Mouse (Mus musculus) heart, embryonic 10.5 days (tissue): ENCODE data around the gene Dnm1. TPM values are rescaled to one million over a fixed set of nuclear protein-coding genes. Genes with fewer than 3 reads are reported as not detected.

ENCODE experiments used
- DNase-seq: peaks from one replicate; pipeline ENCODE4 v3.0.0-alpha.2; 2017; ENCODE audit warnings: low spot score
- H3K27ac ChIP-seq: fragments of 300-500 bp; sonication (generic); 2 replicates; pipeline ENCODE4 v1.5.1; 2016; ENCODE audit warnings: mild to moderate bottlenecking
- H3K27me3 ChIP-seq: fragments of 300-500 bp; sonication (generic); 2 replicates; pipeline ENCODE4 v1.6.1; 2016; ENCODE audit warnings: mild to moderate bottlenecking; ENCODE audit not compliant: poor library complexity, insufficient read depth, severe bottlenecking
- H3K36me3 ChIP-seq: fragments of 300-500 bp; sonication (generic); 2 replicates; pipeline ENCODE4 v1.6.1; 2016; ENCODE audit warnings: mild to moderate bottlenecking, moderate library complexity
- H3K4me1 ChIP-seq: fragments of 300-500 bp; sonication (generic); 2 replicates; pipeline ENCODE4 v1.6.1; 2016; ENCODE audit warnings: mild to moderate bottlenecking
- H3K4me3 ChIP-seq: fragments of 300-500 bp; sonication (generic); 2 replicates; pipeline ENCODE4 v1.5.1; 2016; ENCODE audit warnings: mild to moderate bottlenecking, moderate library complexity
- H3K9me3 ChIP-seq: fragments of 300-500 bp; sonication (generic); 2 replicates; pipeline ENCODE4 v1.6.1; 2016; ENCODE audit warnings: mild to moderate bottlenecking, moderate library complexity
- WGBS: fragments of 180-500 bp; shearing (Covaris S2); methylation state at CpG from one replicate; pipeline ENCODE4 v1.1.7; 2016; 5-methylcytosine and 5-hydroxymethylcytosine counted together
- polyA plus RNA-seq: library from polyadenylated mRNA; unstranded; fragments of >200 nt; fragmentation: Nextera tagmentation; extraction: Ambion mirVana; gene quantifications from 2 replicates; pipeline ENCODE4 v1.2.1, GENCODE M21; 2016

Gene Dnm1
- polyA plus RNA-seq, 1 experiment from 2014 or later, result 9.4 TPM

DNA sequence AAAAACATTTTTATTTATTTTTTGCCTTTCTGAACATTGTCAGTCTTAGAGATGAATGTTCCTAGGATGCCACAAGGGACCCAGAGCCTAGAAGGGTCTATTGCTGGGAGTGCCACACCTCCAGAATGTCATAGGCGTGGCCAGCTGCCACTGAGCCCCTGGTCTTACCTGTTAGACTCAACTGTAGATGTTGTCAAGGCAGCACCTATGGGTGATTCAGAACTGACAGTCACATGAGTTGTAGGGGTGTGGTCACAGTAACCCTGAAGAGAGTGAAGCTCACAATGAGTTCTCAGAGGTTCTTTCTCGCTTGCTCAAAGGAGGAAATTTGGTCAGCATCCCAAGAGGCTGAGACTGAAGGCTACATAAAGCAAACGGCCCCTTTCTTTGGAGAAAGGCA, 57.9 kb downstream of the Dnm1 start:
- no peak for DNase-seq
- peaks cover 3% of the 10 kb centered on the region; the same call in 1 of the 2 replicates for H3K4me1 ChIP-seq
- H3K27ac ChIP-seq, result no peak overlapping the region
- peaks cover 72% of the 10 kb centered on the region for H3K36me3 ChIP-seq
- no peaks in the 10 kb centered on the region for H3K9me3 ChIP-seq
- H3K27me3 ChIP-seq, result no peaks in the 10 kb centered on the region
- H3K4me3 ChIP-seq, result no peak overlapping the region
- WGBS, result 87% methylated on average over 3 of the region's 3 CpGs

DNA sequence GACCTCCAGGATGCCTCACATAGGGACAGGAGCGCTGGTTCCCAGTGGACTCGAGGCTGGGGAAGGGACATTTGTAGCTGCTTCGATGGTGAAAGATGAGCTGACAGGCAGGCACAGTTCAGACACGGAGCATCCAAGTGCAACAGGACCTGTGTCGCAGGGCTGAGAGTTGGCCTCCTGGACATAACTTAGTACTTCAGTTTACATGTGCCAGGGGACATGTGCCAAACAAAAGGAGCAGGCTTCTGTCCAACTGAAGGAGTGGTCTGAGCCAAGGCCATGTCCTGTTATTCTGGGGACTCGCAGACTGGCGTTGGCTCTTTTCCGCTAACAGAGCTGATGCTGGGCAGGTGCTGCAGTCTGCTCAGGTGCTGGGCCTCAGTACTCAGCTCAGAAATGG, 58.8 kb downstream of the Dnm1 start:
- 82% methylated on average over 8 of the region's 8 CpGs for WGBS
- no peak for DNase-seq
- Histone ChIP-seq H3K36me3 (peaks cover 63% of the 10 kb centered on the region), H3K27ac (no peak overlapping the region), H3K9me3 (no peaks in the 10 kb centered on the region), H3K4me3 (no peak overlapping the region), H3K27me3 (no peaks in the 10 kb centered on the region), H3K4me1 (peaks cover 6% of the 10 kb centered on the region)

GRCm38 (mm10) chr2:32289578-32289977, 63.6 kb downstream of the Dnm1 start:
- Histone ChIP-seq H3K9me3 (no peaks in the 10 kb centered on the region), H3K27ac (no peak overlapping the region), H3K4me3 (peak overlapping the region; percentile 98), H3K27me3 (no peaks in the 10 kb centered on the region), H3K36me3 (peaks cover 33% of the 10 kb centered on the region), H3K4me1 (peaks cover 23% of the 10 kb centered on the region)
- DNase-seq, result no peak

DNA sequence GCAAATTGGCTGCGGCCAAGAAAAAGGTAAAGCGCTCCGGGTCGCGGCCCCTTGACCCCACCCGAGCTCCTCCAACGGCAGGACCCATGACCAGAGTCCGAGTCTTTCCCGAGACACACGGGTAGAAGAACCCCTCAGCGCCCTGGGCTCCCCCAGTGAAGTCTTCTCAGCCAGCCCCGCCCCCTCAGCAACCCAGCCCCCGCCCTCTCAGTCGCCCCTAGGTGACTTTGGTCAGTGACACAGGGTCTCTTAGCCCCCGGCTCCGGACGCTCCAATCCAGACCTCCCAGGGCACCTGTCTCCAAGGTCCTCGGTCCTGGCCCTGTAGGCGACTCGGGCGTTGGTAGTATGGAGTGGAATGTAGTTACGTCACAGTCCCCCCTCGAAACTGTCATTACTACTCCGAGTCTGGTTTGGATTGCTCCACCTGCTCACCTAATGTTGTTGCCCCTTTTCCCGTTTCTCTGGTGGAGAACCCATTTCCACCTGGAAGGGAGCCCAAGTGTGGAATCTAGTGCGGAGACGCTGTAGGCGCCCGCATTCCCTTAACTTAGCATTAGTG, 64.7 kb downstream of the Dnm1 start:
- Histone ChIP-seq H3K4me1 (peaks cover 19% of the 10 kb centered on the region), H3K4me3 (peak overlapping the region; percentile 98), H3K27me3 (no peaks in the 10 kb centered on the region), H3K36me3 (peaks cover 38% of the 10 kb centered on the region), H3K27ac (peak overlapping the region; percentile 97), H3K9me3 (no peaks in the 10 kb centered on the region)
- WGBS, result 2% methylated on average over 28 of the region's 29 CpGs
- no peak for DNase-seq

DNA sequence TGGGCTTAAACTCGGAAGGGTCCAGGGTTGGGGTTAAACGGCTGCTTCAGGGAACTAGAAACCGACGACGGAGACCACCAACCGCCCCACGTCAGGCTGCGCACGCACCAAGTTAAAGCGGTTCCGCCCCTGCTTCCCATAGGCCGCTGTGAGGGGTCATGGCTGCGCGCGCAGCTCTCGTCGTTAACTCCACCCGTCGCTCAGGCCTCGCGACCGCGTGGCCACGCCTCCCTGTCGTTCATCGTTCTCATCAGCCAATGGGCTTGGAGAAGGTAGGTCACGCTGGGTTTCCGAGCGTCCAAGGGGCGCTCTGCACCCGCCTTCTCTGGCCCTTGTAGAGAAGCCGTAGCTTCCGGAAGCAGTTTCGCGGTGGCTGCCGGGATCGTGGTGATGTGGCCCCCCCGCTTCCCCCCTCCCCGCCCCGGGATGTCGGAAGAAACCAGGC, 65.2 kb downstream of the Dnm1 start, which contains the start of gene Swi5:
Gene Swi5 (minus strand): TSS at position 153 of the 445 bp plus-strand sequence.
- H3K4me3 ChIP-seq, result peak within 1 kb of the TSS; percentile 98
- H3K27me3 ChIP-seq, result no peaks in the 10 kb centered on the region
- no peaks in the 10 kb centered on the region for H3K9me3 ChIP-seq
- WGBS, result under 1% methylated on average over 39 of the region's 41 CpGs
- H3K27ac ChIP-seq, result peak within 1 kb of the TSS; percentile 97
- DNase-seq, result peak; percentile 100
- H3K36me3 ChIP-seq, result peaks cover 39% of the 10 kb centered on the region
- H3K4me1 ChIP-seq, result peaks cover 19% of the 10 kb centered on the region

GRCm38 (mm10) chr2:32287334-32287840, 65.8 kb downstream of the Dnm1 start, which contains the start of gene Golga2:
Gene Golga2, plus strand, starts transcription at chr2:32287384.
- Histone ChIP-seq H3K4me1 (peaks cover 19% of the 10 kb centered on the region), H3K27ac (peak within 1 kb of the TSS; percentile 97), H3K27me3 (no peaks in the 10 kb centered on the region), H3K36me3 (peaks cover 39% of the 10 kb centered on the region), H3K4me3 (peak within 1 kb of the TSS; percentile 98), H3K9me3 (no peaks in the 10 kb centered on the region)
- DNase-seq, result no peak
- under 1% methylated on average over 23 of the region's 23 CpGs for whole genome bisulfite sequencing

GRCm38 (mm10) chr2:32283986-32284385, 69.2 kb downstream of the Dnm1 start:
- WGBS, result 82% methylated on average over 3 of the region's 3 CpGs

DNA sequence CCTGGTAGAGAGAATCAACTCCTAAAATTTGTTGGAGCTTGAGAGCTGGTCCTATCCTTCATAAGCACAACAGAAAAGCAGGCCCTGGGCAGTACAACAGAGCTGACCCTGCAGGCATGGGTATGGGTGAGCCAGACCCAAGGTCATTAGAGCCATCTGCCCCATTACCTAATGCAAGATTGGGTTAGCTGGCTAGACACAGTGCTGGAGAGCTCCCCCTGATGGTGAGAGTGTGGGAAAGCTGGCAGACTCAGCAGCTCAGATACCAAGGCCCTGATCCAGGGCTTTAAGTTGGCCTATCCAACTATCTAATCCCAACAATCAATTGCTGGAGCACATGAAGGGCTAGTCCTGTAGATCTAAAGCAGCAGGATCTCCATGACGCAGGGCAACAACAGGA, 70.4 kb downstream of the Dnm1 start:
- Histone ChIP-seq H3K9me3 (no peaks in the 10 kb centered on the region), H3K4me3 (no peak overlapping the region), H3K4me1 (peaks cover 8% of the 10 kb centered on the region), H3K36me3 (peaks cover 77% of the 10 kb centered on the region), H3K27me3 (no peaks in the 10 kb centered on the region), H3K27ac (no peak overlapping the region)
- DNase-seq, result no peak
- 82% methylated on average over 1 of the region's 1 CpGs for WGBS

More at GRCm38 (mm10) chr2:32283986-32284385, 69.2 kb downstream of the Dnm1 start:
- Histone ChIP-seq H3K9me3 (no peaks in the 10 kb centered on the region), H3K4me1 (peaks cover 13% of the 10 kb centered on the region), H3K27ac (no peak overlapping the region), H3K4me3 (no peak overlapping the region), H3K27me3 (no peaks in the 10 kb centered on the region), H3K36me3 (peaks cover 64% of the 10 kb centered on the region)
- DNase-seq, result no peak

GRCm38 (mm10) chr2:32282289-32282688, 70.8 kb downstream of the Dnm1 start:
- no peak for DNase-seq
- Histone ChIP-seq H3K4me3 (no peak overlapping the region), H3K27me3 (no peaks in the 10 kb centered on the region), H3K36me3 (peaks cover 81% of the 10 kb centered on the region), H3K4me1 (peaks cover 8% of the 10 kb centered on the region), H3K27ac (no peak overlapping the region), H3K9me3 (no peaks in the 10 kb centered on the region)
- 77% methylated on average over 2 of the region's 2 CpGs for WGBS

- WGBS, result 67% methylated on average over 3 of the region's 3 CpGs
- H3K36me3 ChIP-seq, result peaks cover 40% of the 10 kb centered on the region
- H3K27me3 ChIP-seq, result no peaks in the 10 kb centered on the region
- DNase-seq, result no peak
- H3K4me3 ChIP-seq, result no peak overlapping the region
- H3K27ac ChIP-seq, result no peak overlapping the region
- H3K4me1 ChIP-seq, result no peaks in the 10 kb centered on the region
- no peaks in the 10 kb centered on the region for H3K9me3 ChIP-seq
These were observed 77.3 kb downstream of the Dnm1 start for GRCm38 (mm10) chr2:32275823-32276222.

DNA sequence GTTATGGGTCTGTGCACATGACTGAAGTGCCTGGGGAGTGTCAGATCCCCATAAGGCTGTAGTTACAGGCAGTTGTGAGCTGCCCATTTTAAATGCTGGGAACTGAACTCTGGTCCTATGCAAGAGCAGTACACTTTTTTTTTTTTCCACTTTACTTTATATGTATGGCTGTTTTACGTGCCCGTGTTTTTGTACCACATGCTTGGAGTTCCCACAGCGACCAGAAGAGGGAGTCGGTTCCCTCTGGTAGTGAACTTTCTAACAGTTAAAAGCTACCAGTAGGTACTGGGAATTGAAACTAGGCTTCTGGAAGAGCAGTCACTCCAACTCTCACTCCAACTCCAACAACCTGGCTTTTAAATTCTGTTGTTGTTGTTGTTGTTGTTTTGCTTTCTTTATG, 92.5 kb downstream of the Dnm1 start:
- 28% methylated on average over 4 of the region's 4 CpGs for WGBS
- no peaks in the 10 kb centered on the region for H3K27me3 ChIP-seq
- peaks cover 28% of the 10 kb centered on the region for H3K36me3 ChIP-seq
- DNase-seq, result no peak
- H3K4me1 ChIP-seq, result peaks cover 19% of the 10 kb centered on the region
- no peak overlapping the region for H3K27ac ChIP-seq
- peak overlapping the region; percentile 88 for H3K4me3 ChIP-seq
- no peaks in the 10 kb centered on the region for H3K9me3 ChIP-seq

GRCm38 (mm10) chr2:32259657-32260417, 93.3 kb downstream of the Dnm1 start, which contains the start of gene Uck1:
Gene Uck1, minus strand, starts transcription at chr2:32260159.
- peak within 1 kb of the TSS; percentile 91 for H3K27ac ChIP-seq
- H3K27me3 ChIP-seq, result no peaks in the 10 kb centered on the region
- H3K36me3 ChIP-seq, result peaks cover 29% of the 10 kb centered on the region
- H3K9me3 ChIP-seq, result no peaks in the 10 kb centered on the region
- DNase-seq, result peak; percentile 97
- H3K4me3 ChIP-seq, result peak within 1 kb of the TSS; percentile 88
- 1% methylated on average over 59 of the region's 59 CpGs for WGBS
- H3K4me1 ChIP-seq, result peaks cover 19% of the 10 kb centered on the region

DNA sequence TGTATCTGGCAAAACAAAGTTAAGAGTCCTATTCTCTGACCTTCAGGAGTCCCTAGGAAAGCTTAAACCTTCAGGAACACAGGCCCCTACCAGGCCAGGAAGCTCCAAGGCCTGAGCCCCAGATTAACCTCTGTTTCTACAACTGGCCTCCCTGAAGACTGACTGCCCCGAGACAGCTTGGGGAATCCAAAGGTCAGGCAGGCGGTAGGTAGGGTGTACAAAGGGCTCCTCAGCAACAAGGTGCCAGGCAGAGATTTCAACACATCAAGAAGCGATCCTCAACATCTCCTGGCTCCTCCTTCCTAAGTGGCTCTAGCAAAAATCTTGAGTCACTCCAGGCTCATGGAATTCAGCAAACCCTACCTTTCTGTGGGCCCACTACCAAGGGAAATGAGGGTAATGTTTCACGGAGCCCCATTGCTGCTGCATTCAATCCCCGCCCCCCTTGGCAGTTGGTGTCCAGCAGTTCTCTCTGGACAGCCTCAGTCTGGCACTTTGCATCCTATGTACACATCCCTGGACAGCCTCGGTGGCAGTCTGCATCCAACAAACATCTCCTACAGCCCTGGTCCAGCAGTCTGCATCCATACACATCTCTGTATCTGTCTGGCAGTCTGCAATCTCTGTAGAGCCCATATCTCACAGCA, 94.1 kb downstream of the Dnm1 start:
- Histone ChIP-seq H3K9me3 (no peaks in the 10 kb centered on the region), H3K4me1 (peaks cover 19% of the 10 kb centered on the region), H3K4me3 (peak overlapping the region; percentile 88), H3K27me3 (no peaks in the 10 kb centered on the region), H3K27ac (peak overlapping the region; percentile 91), H3K36me3 (peaks cover 37% of the 10 kb centered on the region)
- DNase-seq, result no peak
- 56% methylated on average over 6 of the region's 6 CpGs for WGBS
